Mouse (Mus musculus) lung, adult 18-20 months (tissue): ENCODE data around the gene Txnip.

Source experiments
- DNase-seq, 2 experiments: peaks; one replicate each; pipeline ENCODE4 v3.0.0; 2022; ENCODE audit warnings: mixed read lengths in 2 of 2

Gene Txnip

GRCm38 (mm10) chr3:96551890-96552289, 5.9 kb upstream of the Txnip start:
- DNase-seq: no peak

- DNase-seq: no peak
These were observed 4.2 kb upstream of the Txnip start for GRCm38 (mm10) chr3:96553601-96554000.

GRCm38 (mm10) chr3:96554251-96554650, 3.5 kb upstream of the Txnip start:
- no peak for DNase-seq

GRCm38 (mm10) chr3:96555041-96555596, 2.6 kb upstream of the Txnip start:
- DNase-seq: peak; percentile 90 to 93

GRCm38 (mm10) chr3:96555999-96556614, 1.6 kb upstream of the Txnip start:
- DNase-seq: no peak

GRCm38 (mm10) chr3:96556651-96557635, 814 bp upstream of the Txnip start:
- DNase-seq: no peak

GRCm38 (mm10) chr3:96558159-96558558, 402 bp downstream of the Txnip start:
- no peak for DNase-seq

- DNase-seq: no peak
These were observed 975 bp downstream of the Txnip start for GRCm38 (mm10) chr3:96558668-96559196.

GRCm38 (mm10) chr3:96559398-96559910, 1.7 kb downstream of the Txnip start:
- no peak for DNase-seq

- DNase-seq: no peak
These were observed 2.4 kb downstream of the Txnip start for GRCm38 (mm10) chr3:96559911-96560850.

GRCm38 (mm10) chr3:96560881-96561668, 3.3 kb downstream of the Txnip start:
- no peak for DNase-seq

GRCm38 (mm10) chr3:96561946-96562681, 4.4 kb downstream of the Txnip start:
- DNase-seq: no peak

- no peak for DNase-seq
These were observed 5.5 kb downstream of the Txnip start for GRCm38 (mm10) chr3:96563267-96563666.

- DNase-seq: peak; percentile 80 to 88
These were observed 6.3 kb downstream of the Txnip start for GRCm38 (mm10) chr3:96563911-96564632.

- peak; percentile 80 to 82 for DNase-seq
These were observed 6.9 kb downstream of the Txnip start for GRCm38 (mm10) chr3:96564633-96565032.

- no peak for DNase-seq
These were observed 7.3 kb downstream of the Txnip start for GRCm38 (mm10) chr3:96565105-96565504.

- DNase-seq: no peak
These were observed 9.1 kb downstream of the Txnip start for GRCm38 (mm10) chr3:96566661-96567450.

GRCm38 (mm10) chr3:96568605-96569004, 10.8 kb downstream of the Txnip start:
- DNase-seq: no peak

GRCm38 (mm10) chr3:96569506-96569905, 11.7 kb downstream of the Txnip start:
- DNase-seq: no peak
